Mouse (Mus musculus): Measurements from ENCODE around the gene Pla1a. TPM values are rescaled to one million over a fixed set of nuclear protein-coding genes. Genes with fewer than 3 reads are reported as not detected.
A peak's percentile ranks its signal among the peaks of the same experiment; 100 is the strongest.
"Not testable (repeated sequence)": the region's sequence is repeated elsewhere in the genome, so short reads cannot be mapped to it uniquely, and the experiment has no call there.

Gene Pla1a
- 0.31 and 1.3 TPM in 2 replicates for polyA plus RNA-seq (2015; fragmentation: Nextera tagmentation; extraction: Ambion mirVana)

DNA sequence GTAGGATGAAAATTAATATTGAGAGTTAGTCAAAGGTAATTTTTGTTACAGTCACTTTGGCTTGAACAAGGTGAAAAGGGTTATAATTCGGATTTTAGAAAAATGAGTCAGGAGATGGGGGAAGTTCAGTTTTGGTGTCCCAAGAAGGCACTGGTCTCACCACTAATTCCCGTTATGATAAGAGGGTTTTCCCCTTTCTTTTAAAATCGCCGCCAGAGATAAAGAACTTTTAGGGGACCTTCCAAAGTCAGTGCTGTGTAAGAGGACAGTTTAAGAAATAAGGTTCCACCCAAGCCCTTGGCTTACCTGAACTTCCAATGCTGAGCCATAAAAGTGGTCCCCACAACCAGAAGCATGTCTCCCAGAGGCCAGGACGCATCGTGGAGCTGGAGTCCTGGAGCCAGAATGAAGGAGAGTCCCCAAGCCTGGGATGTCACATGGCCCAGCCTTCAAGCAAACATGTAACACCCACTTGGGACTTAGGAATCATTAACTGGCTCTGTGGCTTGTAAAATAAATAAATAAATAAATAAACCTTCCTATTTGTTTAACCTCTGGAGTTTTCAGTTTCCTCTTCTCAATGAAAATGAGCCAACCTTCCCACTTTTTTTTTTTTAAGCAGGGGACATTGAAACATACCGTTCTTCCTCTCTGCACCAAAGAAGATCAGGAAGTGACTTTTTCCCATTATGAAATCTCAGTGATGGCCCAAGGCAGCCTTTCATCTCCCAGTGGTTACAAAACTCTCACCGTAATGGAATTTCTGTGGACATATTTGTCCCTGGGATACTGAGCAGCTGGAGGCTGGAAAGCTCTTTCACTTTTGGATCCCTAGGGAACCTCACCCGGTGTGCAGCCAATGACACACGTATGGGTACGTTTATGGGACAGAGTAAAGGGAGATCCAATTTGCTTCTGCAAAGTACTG, at the start of gene Pla1a:
Gene Pla1a, minus strand, starts transcription at position 648 of the 928 bp plus-strand sequence.
- Histone ChIP-seq H3K4me1 (replicated peaks; ENCODE audit: control insufficient read depth, insufficient read depth, low read length) (no peaks in the 10 kb centered on the region), H3K27ac (ENCODE audit: low read length) (no peak within 1 kb of the TSS), H3K4me2 (ENCODE audit: low read depth, low read length) (no peak within 1 kb of the TSS), H3K9me3 (ENCODE audit: control insufficient read depth, low read length) (no peaks in the 10 kb centered on the region), H3K36me3 (ENCODE audit: control insufficient read depth, insufficient read depth, low read length) (no peaks in the 10 kb centered on the region), H3K4me3 (ENCODE audit: low read length) (no peak within 1 kb of the TSS), H3K9ac (ENCODE audit: low read length) (no peak within 1 kb of the TSS), H3K27me3 (ENCODE audit: control insufficient read depth, insufficient read depth, low read depth, low read length) (no peaks in the 10 kb centered on the region)
- ATAC-seq (ENCODE audit: low read depth) = no peak
- WGBS = 65% methylated on average over 11 of the region's 11 CpGs

DNA sequence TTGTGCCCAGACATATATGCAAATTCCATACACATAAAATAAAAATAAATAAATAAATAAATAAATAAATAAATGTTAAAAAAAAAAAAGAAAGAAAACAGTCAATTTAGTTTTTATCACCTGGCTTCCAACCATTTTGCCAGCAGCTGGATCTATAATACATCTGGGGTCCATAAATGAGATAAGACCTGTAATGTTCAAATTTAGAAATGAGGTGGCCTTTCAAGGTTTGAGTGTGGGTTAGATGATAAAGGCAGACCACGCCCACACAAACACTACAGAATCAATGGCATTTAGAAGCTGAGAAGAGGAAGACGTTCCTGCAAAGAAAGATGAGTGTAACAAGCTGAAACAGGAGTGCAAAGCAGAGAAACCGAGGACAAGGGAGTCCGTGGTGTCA, 48.4 kb upstream of the Pla1a start:
- ATAC-seq (ENCODE audit: low read depth) = no peak
- H3K27ac ChIP-seq (ENCODE audit: low read length) = no peak overlapping the region
- peaks cover 8% of the 10 kb centered on the region; the same call in 1 of the 2 replicates for H3K27me3 ChIP-seq (ENCODE audit: control insufficient read depth, insufficient read depth, low read depth, low read length)
- 65% methylated on average over 4 of the region's 4 CpGs for WGBS
- H3K4me1 ChIP-seq (replicated peaks; ENCODE audit: control insufficient read depth, insufficient read depth, low read length) = peaks cover 13% of the 10 kb centered on the region
- no peak overlapping the region for H3K9ac ChIP-seq (ENCODE audit: low read length)
- no peak overlapping the region for H3K4me2 ChIP-seq (ENCODE audit: low read depth, low read length)
- H3K9me3 ChIP-seq (ENCODE audit: control insufficient read depth, low read length) = no peaks in the 10 kb centered on the region
- H3K36me3 ChIP-seq (ENCODE audit: control insufficient read depth, insufficient read depth, low read length) = no peaks in the 10 kb centered on the region
- no peak overlapping the region for H3K4me3 ChIP-seq (ENCODE audit: low read length)

DNA sequence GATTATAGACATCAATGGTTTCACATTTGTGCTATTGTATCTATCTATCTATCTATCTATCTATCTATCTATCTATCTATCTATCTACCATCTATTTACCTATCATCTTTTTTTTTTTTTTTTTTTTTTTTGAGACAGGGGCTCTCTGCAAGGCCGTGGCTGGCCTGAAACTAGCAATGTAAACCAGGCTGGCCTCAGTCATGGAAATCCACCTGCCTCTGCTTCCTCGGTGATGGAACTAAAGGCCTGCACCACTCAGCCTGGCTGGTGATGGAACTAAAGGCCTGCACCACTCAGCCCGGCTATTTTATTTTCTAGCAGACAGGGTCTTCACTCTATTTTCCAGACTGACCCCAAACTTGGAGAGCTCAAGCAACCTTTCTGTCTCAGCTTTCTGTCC, 45.4 kb upstream of the Pla1a start:
- Histone ChIP-seq H3K4me2 (ENCODE audit: low read depth, low read length) (no peak overlapping the region), H3K4me3 (ENCODE audit: low read length) (no peak overlapping the region), H3K4me1 (replicated peaks; ENCODE audit: control insufficient read depth, insufficient read depth, low read length) (peaks cover 8% of the 10 kb centered on the region), H3K27ac (ENCODE audit: low read length) (no peak overlapping the region), H3K36me3 (ENCODE audit: control insufficient read depth, insufficient read depth, low read length) (no peaks in the 10 kb centered on the region), H3K9me3 (ENCODE audit: control insufficient read depth, low read length) (no peaks in the 10 kb centered on the region), H3K9ac (ENCODE audit: low read length) (no peak overlapping the region), H3K27me3 (ENCODE audit: control insufficient read depth, insufficient read depth, low read depth, low read length) (peaks cover 8% of the 10 kb centered on the region; the same call in 1 of the 2 replicates)
- 92% methylated on average over 3 of the region's 3 CpGs for WGBS
- ATAC-seq (ENCODE audit: low read depth) = no peak

DNA sequence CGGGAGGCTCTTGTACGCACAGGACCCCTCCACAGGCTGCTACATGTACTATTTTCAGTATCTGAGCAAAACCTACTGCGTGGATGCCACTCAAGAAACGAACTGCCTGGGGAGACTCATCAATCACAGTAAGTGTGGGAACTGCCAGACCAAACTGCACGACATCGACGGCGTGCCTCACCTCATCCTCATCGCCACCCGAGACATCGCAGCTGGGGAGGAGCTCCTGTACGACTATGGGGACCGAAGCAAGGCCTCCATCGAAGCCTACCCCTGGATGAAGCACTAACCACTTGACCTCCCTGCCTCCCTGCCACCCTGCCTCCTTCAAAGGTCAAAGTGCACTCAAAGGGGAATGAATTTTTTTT, 44.3 kb upstream of the Pla1a start:
- not testable (repeated sequence) for ATAC-seq (ENCODE audit: low read depth); H3K4me1 ChIP-seq (replicated peaks; ENCODE audit: control insufficient read depth, insufficient read depth, low read length); H3K9me3 ChIP-seq (ENCODE audit: control insufficient read depth, low read length); H3K27ac ChIP-seq (ENCODE audit: low read length); H3K27me3 ChIP-seq (ENCODE audit: control insufficient read depth, insufficient read depth, low read depth, low read length); H3K36me3 ChIP-seq (ENCODE audit: control insufficient read depth, insufficient read depth, low read length)
- Histone ChIP-seq H3K9ac (ENCODE audit: low read length) (peak overlapping the region; percentile 62), H3K4me3 (ENCODE audit: low read length) (peak overlapping the region; percentile 51), H3K4me2 (ENCODE audit: low read depth, low read length) (peak overlapping the region; percentile 84)
- 23% methylated on average over 14 of the region's 14 CpGs for WGBS

DNA sequence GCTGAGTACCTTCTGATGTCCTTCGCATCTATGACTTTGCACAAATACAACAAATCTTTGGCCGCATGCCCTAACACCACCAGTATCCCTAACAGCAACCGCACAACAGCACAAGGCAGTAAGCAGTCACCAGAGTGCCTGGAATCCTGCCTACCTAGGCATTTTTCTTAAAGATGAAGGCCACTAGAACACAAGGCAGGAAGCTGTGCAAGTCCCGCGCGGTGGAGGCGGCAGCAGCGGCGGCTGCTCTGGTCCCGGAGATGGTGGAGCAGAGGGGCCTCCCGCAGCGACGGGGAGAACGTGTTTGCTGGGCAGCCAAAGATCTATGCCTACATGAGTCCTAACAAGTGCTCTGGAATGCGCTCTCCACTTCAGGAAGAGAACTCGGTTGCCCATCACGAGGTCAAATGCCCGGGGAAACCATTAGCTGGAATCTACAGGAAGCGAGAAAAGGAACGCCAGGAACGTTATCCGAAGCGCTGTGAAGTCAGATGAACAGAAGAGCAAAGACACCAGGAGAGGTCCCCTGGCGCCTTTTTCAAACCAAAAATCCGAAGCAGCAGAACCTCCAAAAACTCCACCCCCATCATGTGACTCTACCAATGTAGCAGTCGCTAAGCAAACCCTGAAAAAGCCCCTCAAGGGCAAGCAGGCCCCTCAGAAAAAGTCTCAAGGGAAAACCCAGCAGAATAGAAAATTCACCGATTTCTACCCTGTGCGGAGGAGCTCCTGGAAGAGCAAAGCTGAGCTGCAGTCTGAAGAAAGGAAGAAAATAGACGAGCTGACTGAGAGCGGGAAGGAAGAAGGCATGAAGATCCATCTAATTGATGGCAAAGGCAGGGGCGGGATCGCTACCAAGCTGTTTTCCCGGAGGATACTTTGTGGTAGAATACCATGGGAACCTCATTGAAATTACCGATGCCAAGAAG, 43.6 kb upstream of the Pla1a start:
- H3K36me3 ChIP-seq (ENCODE audit: control insufficient read depth, insufficient read depth, low read length) = no peaks in the 10 kb centered on the region
- H3K27me3 ChIP-seq (ENCODE audit: control insufficient read depth, insufficient read depth, low read depth, low read length) = no peaks in the 10 kb centered on the region; the same call in 1 of the 2 replicates
- peaks cover 4% of the 10 kb centered on the region for H3K4me1 ChIP-seq (replicated peaks; ENCODE audit: control insufficient read depth, insufficient read depth, low read length)
- peak overlapping the region; percentile 67 for H3K9ac ChIP-seq (ENCODE audit: low read length)
- ATAC-seq (ENCODE audit: low read depth) = peak; percentile 82
- WGBS = 6% methylated on average over 34 of the region's 34 CpGs
- no peaks in the 10 kb centered on the region for H3K9me3 ChIP-seq (ENCODE audit: control insufficient read depth, low read length)
- H3K4me3 ChIP-seq (ENCODE audit: low read length) = peak overlapping the region; percentile 51
- H3K4me2 ChIP-seq (ENCODE audit: low read depth, low read length) = peak overlapping the region; percentile 84
- H3K27ac ChIP-seq (ENCODE audit: low read length) = peak overlapping the region; percentile 66; the same call in 1 of the 2 replicates

DNA sequence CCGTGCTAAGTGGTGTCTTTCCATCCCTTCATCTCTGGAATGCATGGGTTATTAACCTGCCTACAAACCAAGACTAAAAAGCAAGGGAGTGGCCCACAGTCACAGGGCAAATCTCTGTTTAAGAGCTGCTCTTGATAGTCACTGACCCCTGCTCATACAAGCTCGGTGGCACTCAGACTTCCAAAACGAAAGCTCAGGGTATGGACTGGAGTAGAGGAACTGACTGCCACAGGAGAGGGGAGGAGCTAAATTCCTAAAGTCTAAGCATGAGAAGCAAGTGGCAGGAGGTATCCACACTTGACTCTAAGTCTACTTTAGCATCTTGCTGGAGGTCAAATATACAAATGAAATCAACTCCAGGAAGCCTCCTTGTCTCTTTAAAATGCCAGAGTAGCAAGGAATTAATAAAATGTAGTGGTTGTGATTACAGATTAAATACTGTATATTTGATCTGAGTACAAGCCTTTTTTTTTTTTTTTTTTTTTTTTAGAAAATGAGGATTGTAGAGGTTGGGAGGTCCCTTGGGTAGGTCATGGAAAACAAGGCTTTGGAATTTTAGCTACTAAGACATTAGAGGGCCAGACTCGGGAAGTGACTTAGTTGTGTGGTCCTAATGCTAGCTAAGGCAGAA, 42.9 kb upstream of the Pla1a start:
- 0 out of 2 replicates have a peak overlapping the region, but pooled peaks have one; percentile 1 for H3K27ac ChIP-seq (ENCODE audit: low read length)
- no peak overlapping the region; the same call in 1 of the 2 replicates for H3K9ac ChIP-seq (ENCODE audit: low read length)
- H3K9me3 ChIP-seq (ENCODE audit: control insufficient read depth, low read length) = no peaks in the 10 kb centered on the region
- WGBS = 29% methylated on average over 4 of the region's 4 CpGs
- no peaks in the 10 kb centered on the region for H3K36me3 ChIP-seq (ENCODE audit: control insufficient read depth, insufficient read depth, low read length)
- no peaks in the 10 kb centered on the region for H3K27me3 ChIP-seq (ENCODE audit: control insufficient read depth, insufficient read depth, low read depth, low read length)
- H3K4me2 ChIP-seq (ENCODE audit: low read depth, low read length) = peak overlapping the region; percentile 84
- peaks cover 4% of the 10 kb centered on the region for H3K4me1 ChIP-seq (replicated peaks; ENCODE audit: control insufficient read depth, insufficient read depth, low read length)
- H3K4me3 ChIP-seq (ENCODE audit: low read length) = peak overlapping the region; percentile 51
- peak; percentile 51; the same call in 1 of the 2 replicates for ATAC-seq (ENCODE audit: low read depth)

DNA sequence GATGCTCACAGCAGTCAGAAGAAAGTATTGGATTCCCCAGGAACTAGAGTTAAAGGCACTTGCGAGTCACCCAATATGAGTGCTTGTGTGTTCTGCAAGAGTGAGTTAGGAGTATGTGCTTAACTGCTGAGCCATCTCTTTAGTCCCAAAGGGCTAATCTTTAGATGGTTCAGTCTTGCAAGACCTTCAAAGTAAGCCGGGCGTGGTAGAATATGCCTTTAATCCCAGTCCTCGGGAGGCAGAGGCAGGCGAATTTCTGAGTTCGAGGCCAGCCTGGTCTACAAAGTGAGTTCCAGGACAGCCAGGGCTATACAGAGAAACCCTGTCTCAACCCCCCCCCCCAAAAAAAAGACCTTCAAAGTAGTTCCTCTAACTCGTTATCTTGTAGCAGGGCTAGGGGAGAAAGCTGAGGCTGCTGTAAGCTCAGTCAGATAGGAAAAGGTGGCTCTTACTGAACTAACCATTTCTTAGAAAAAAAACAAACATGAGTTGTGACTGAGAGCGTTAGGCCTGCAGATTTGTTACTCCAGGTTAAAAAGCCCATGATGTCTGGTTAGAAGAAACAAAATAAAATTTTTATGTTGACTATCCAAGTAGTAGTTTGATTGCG, 41.8 kb upstream of the Pla1a start:
- H3K9ac ChIP-seq (ENCODE audit: low read length) = no peak overlapping the region
- no peaks in the 10 kb centered on the region for H3K27me3 ChIP-seq (ENCODE audit: control insufficient read depth, insufficient read depth, low read depth, low read length)
- H3K4me1 ChIP-seq (replicated peaks; ENCODE audit: control insufficient read depth, insufficient read depth, low read length) = peaks cover 4% of the 10 kb centered on the region
- ATAC-seq (ENCODE audit: low read depth) = no peak
- no peaks in the 10 kb centered on the region for H3K36me3 ChIP-seq (ENCODE audit: control insufficient read depth, insufficient read depth, low read length)
- H3K4me3 ChIP-seq (ENCODE audit: low read length) = no peak overlapping the region
- H3K9me3 ChIP-seq (ENCODE audit: control insufficient read depth, low read length) = no peaks in the 10 kb centered on the region
- no peak overlapping the region for H3K4me2 ChIP-seq (ENCODE audit: low read depth, low read length)
- 90% methylated on average over 9 of the region's 9 CpGs for WGBS
- H3K27ac ChIP-seq (ENCODE audit: low read length) = no peak overlapping the region

DNA sequence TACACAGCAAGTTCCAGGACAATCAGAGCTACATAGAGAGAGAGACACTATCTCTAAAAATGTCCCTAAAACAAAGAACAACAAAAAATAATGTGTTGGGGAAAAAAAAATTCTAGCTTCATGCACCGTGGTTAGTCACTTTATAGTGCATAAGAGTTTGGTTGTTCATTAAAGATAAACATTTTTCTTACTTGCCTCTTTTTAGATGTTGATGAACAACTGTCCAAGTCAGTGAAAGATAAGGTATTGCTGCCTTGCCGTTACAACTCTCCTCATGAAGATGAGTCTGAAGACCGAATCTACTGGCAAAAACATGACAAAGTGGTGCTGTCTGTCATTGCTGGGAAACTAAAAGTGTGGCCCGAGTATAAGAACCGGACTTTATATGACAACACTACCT, 40.7 kb upstream of the Pla1a start:
- H3K4me2 ChIP-seq (ENCODE audit: low read depth, low read length) = no peak overlapping the region
- no peak overlapping the region for H3K27ac ChIP-seq (ENCODE audit: low read length)
- H3K36me3 ChIP-seq (ENCODE audit: control insufficient read depth, insufficient read depth, low read length) = no peaks in the 10 kb centered on the region
- no peaks in the 10 kb centered on the region for H3K27me3 ChIP-seq (ENCODE audit: control insufficient read depth, insufficient read depth, low read depth, low read length)
- H3K4me3 ChIP-seq (ENCODE audit: low read length) = no peak overlapping the region
- peaks cover 4% of the 10 kb centered on the region for H3K4me1 ChIP-seq (replicated peaks; ENCODE audit: control insufficient read depth, insufficient read depth, low read length)
- H3K9ac ChIP-seq (ENCODE audit: low read length) = no peak overlapping the region
- ATAC-seq (ENCODE audit: low read depth) = no peak
- WGBS = 83% methylated on average over 5 of the region's 5 CpGs
- no peaks in the 10 kb centered on the region for H3K9me3 ChIP-seq (ENCODE audit: control insufficient read depth, low read length)
